Mouse (Mus musculus) gonadal fat pad, adult 2 months (tissue): ENCODE measurements around the gene Cemip2. TPM values are rescaled to one million over a fixed set of nuclear protein-coding genes. Genes with fewer than 3 reads are reported as not detected.
A peak's percentile ranks its signal among the peaks of the same experiment; 100 is the strongest.

Experiments
- DNase-seq: peaks from one replicate; pipeline ENCODE4 v3.0.0-alpha.2; 2012; ENCODE audit warnings: low read depth
- polyA plus RNA-seq: library from polyadenylated mRNA; depleted of rRNA; stranded (reverse); fragments of >200 nt; gene quantifications from 2 replicates; pipeline ENCODE4 v1.2.3, GENCODE M21; 2012

Gene Cemip2
- polyA plus RNA-seq, 1 experiment = 4.8 TPM

GRCm38 (mm10) chr19:21814433-21815020 lies 36.4 kb downstream of the Cemip2 start:
- peak; percentile 40 for DNase-seq

- DNase-seq = no peak
Measured at GRCm38 (mm10) chr19:21816260-21816659, 38.1 kb downstream of the Cemip2 start.

GRCm38 (mm10) chr19:21818021-21818725 lies 40.0 kb downstream of the Cemip2 start:
- DNase-seq = peak; percentile 75

- no peak for DNase-seq
Measured at GRCm38 (mm10) chr19:21819585-21819984, 41.4 kb downstream of the Cemip2 start.

- no peak for DNase-seq
Measured at GRCm38 (mm10) chr19:21820126-21820525, 42.0 kb downstream of the Cemip2 start.

GRCm38 (mm10) chr19:21821877-21822276 lies 43.7 kb downstream of the Cemip2 start:
- no peak for DNase-seq

GRCm38 (mm10) chr19:21824146-21824545 lies 46.0 kb downstream of the Cemip2 start:
- DNase-seq = no peak

- DNase-seq = no peak
Measured at GRCm38 (mm10) chr19:21825128-21825885, 47.2 kb downstream of the Cemip2 start.

GRCm38 (mm10) chr19:21833416-21833992 lies 55.4 kb downstream of the Cemip2 start:
- no peak for DNase-seq

GRCm38 (mm10) chr19:21834952-21835351 lies 56.8 kb downstream of the Cemip2 start:
- DNase-seq = no peak

- no peak for DNase-seq
Measured at GRCm38 (mm10) chr19:21850721-21851120, 72.6 kb downstream of the Cemip2 start.

GRCm38 (mm10) chr19:21854526-21855228 lies 76.5 kb downstream of the Cemip2 start:
- DNase-seq = no peak

GRCm38 (mm10) chr19:21855421-21856128 lies 77.4 kb downstream of the Cemip2 start:
- no peak for DNase-seq

- no peak for DNase-seq
Measured at GRCm38 (mm10) chr19:21858846-21859521, 80.8 kb downstream of the Cemip2 start.

- no peak for DNase-seq
Measured at GRCm38 (mm10) chr19:21860132-21860531, 82.0 kb downstream of the Cemip2 start.

GRCm38 (mm10) chr19:21860894-21861293 lies 82.8 kb downstream of the Cemip2 start:
- no peak for DNase-seq

GRCm38 (mm10) chr19:21862289-21862990 lies 84.3 kb downstream of the Cemip2 start:
- DNase-seq = no peak

- no peak for DNase-seq
Measured at GRCm38 (mm10) chr19:21862991-21863931, 85.1 kb downstream of the Cemip2 start.
